Mouse (Mus musculus) liver, postnatal 0 days (tissue): ENCODE results near the gene Glp2r.

Source experiments
- CTCF ChIP-seq: sonication (generic); IDR thresholded peaks from 2 replicates; pipeline ENCODE4 v1.5.1; 2016; ENCODE audit warnings: antibody characterized with exemption, low read depth
- EP300 ChIP-seq: IDR thresholded peaks from 2 replicates; pipeline ENCODE4 v1.6.1; 2016; ENCODE audit warnings: antibody characterized with exemption, low read depth, mild to moderate bottlenecking

- TF ChIP-seq CTCF = no peak
- TF ChIP-seq EP300 = no peak
These were observed 100.9 kb downstream of the Glp2r start for GRCm38 (mm10) chr11:67670031-67670430.
